Mouse (Mus musculus) stomach, embryonic 14.5 days (tissue): ENCODE measurements around the gene Pfkfb4. TPM values are rescaled to one million over a fixed set of nuclear protein-coding genes. Genes with fewer than 3 reads are reported as not detected.

Experiments
- ATAC-seq: fragments of 200-750 bp; cut with Nextera tagmentation; 2 replicates; pipeline ENCODE4 v1.8.0; 2017; ENCODE audit warnings: low read depth, moderate TSS enrichment; ENCODE audit not compliant: insufficient number of reproducible peaks, insufficient read depth, low FRiP score
- H3K27ac ChIP-seq: fragments of 300-500 bp; sonication (generic); 2 replicates; pipeline ENCODE4 v1.5.1; 2014; ENCODE audit warnings: mild to moderate bottlenecking, low read length, moderate library complexity, mixed read lengths
- H3K27me3 ChIP-seq: fragments of 300-500 bp; sonication (generic); 2 replicates; pipeline ENCODE4 v1.6.1; 2014; ENCODE audit warnings: low read length, control low read depth, mixed read lengths; ENCODE audit not compliant: control insufficient read depth, insufficient read depth
- H3K36me3 ChIP-seq: fragments of 300-500 bp; sonication (generic); 2 replicates; pipeline ENCODE4 v1.6.1; 2014; ENCODE audit warnings: mild to moderate bottlenecking, control low read depth, low read length, moderate library complexity, mixed read lengths; ENCODE audit not compliant: control insufficient read depth, insufficient read depth
- H3K4me1 ChIP-seq: fragments of 300-500 bp; sonication (generic); 2 replicates; pipeline ENCODE4 v1.6.1; 2014; ENCODE audit warnings: low read length, control low read depth, mixed read lengths; ENCODE audit not compliant: control insufficient read depth, insufficient read depth
- H3K4me2 ChIP-seq: fragments of 300-500 bp; sonication (generic); replicated peaks from 2 replicates; pipeline ENCODE4 v1.6.1; 2014; ENCODE audit warnings: low read depth, low read length, control low read depth
- H3K4me3 ChIP-seq: fragments of 300-500 bp; sonication (generic); 2 replicates; pipeline ENCODE4 v1.5.1; 2014; ENCODE audit warnings: low read depth, low read length, control low read depth
- H3K9ac ChIP-seq: fragments of 300-500 bp; sonication (generic); replicated peaks from 2 replicates; pipeline ENCODE4 v1.6.1; 2014; ENCODE audit warnings: low read depth, mild to moderate bottlenecking, control low read depth, low read length, moderate library complexity, mixed read lengths
- H3K9me3 ChIP-seq: fragments of 300-500 bp; sonication (generic); 2 replicates; pipeline ENCODE4 v1.6.1; 2016; ENCODE audit warnings: low read depth, low read length, control low read depth; ENCODE audit not compliant: control insufficient read depth
- WGBS: fragments of 180-500 bp; shearing (Covaris S2); extraction: QIAGEN DNeasy Blood & Tissue Kit; methylation state at CpG from one replicate; pipeline ENCODE4 v1.1.7; 2014; 5-methylcytosine and 5-hydroxymethylcytosine counted together
- microRNA counts: library from miRNA; unstranded; fragments of <30 nt; microRNA quantifications from one replicate; lab custom pipeline; 2016
- microRNA-seq: library from miRNA; unstranded; fragments of <30 nt; microRNA quantifications from one replicate; pipeline ENCODE4, GENCODE M21; 2016
- polyA plus RNA-seq: library from polyadenylated mRNA; unstranded; fragments of >200 nt; fragmentation: Nextera tagmentation; extraction: Ambion mirVana; gene quantifications from 2 replicates; pipeline ENCODE4 v1.2.1, GENCODE M21; 2014

The Pfkfb4 gene
- polyA plus RNA-seq, 1 experiment from 2014 or later, result 8.5 TPM

GRCm38 (mm10) chr9:109060898-109061295 lies 69.3 kb downstream of the Pfkfb4 start:
- Histone ChIP-seq H3K4me1 (peaks cover 3% of the 10 kb centered on the region; the same call in 1 of the 2 replicates), H3K9me3 (no peaks in the 10 kb centered on the region), H3K36me3 (peaks cover 54% of the 10 kb centered on the region), H3K4me2 (no peak overlapping the region), H3K4me3 (no peak overlapping the region), H3K27ac (no peak overlapping the region), H3K27me3 (no peaks in the 10 kb centered on the region), H3K9ac (no peak overlapping the region)
- no peak for ATAC-seq
- WGBS, result 89% methylated on average over 5 of the region's 5 CpGs

- H3K9ac ChIP-seq, result no peak overlapping the region
- H3K4me2 ChIP-seq, result no peak overlapping the region
- H3K27me3 ChIP-seq, result no peaks in the 10 kb centered on the region
- H3K4me1 ChIP-seq, result peaks cover 9% of the 10 kb centered on the region
- no peak overlapping the region for H3K4me3 ChIP-seq
- H3K27ac ChIP-seq, result no peak overlapping the region
- peaks cover 73% of the 10 kb centered on the region for H3K36me3 ChIP-seq
- no peak for ATAC-seq
- WGBS, result 98% methylated on average over 3 of the region's 3 CpGs
- no peaks in the 10 kb centered on the region for H3K9me3 ChIP-seq
Measured at GRCm38 (mm10) chr9:109068095-109068735, 76.6 kb downstream of the Pfkfb4 start.

- Histone ChIP-seq H3K9ac (peak within 1 kb of the TSS; percentile 79), H3K4me3 (peak within 1 kb of the TSS; percentile 83), H3K27ac (peak within 1 kb of the TSS; percentile 53; the same call in 1 of the 2 replicates), H3K4me1 (peaks cover 14% of the 10 kb centered on the region), H3K36me3 (peaks cover 27% of the 10 kb centered on the region), H3K27me3 (no peaks in the 10 kb centered on the region), H3K4me2 (peak within 1 kb of the TSS; percentile 96), H3K9me3 (no peaks in the 10 kb centered on the region)
- WGBS, result under 1% methylated on average over 57 of the region's 57 CpGs
- ATAC-seq, result peak; percentile 97
Measured at GRCm38 (mm10) chr9:109073661-109074573, 82.3 kb downstream of the Pfkfb4 start, which contains the start of gene Atrip. TSS of gene Atrip (minus strand) at chr9:109074124.

GRCm38 (mm10) chr9:109080516-109080915 lies 88.9 kb downstream of the Pfkfb4 start:
- no peak overlapping the region for H3K9ac ChIP-seq
- H3K4me2 ChIP-seq, result 0 out of 2 replicates have a peak overlapping the region, but pooled peaks have one; percentile 54

GRCm38 (mm10) chr9:109081749-109082123 lies 90.2 kb downstream of the Pfkfb4 start:
- peak overlapping the region; percentile 50; the same call in 1 of the 2 replicates for H3K27ac ChIP-seq
- 5% methylated on average over 11 of the region's 11 CpGs for WGBS
- peak overlapping the region; percentile 54 for H3K4me2 ChIP-seq
- peak overlapping the region; percentile 72 for H3K9ac ChIP-seq
- peaks cover 4% of the 10 kb centered on the region for H3K36me3 ChIP-seq
- peaks cover 16% of the 10 kb centered on the region; the same call in 1 of the 2 replicates for H3K4me1 ChIP-seq
- H3K27me3 ChIP-seq, result no peaks in the 10 kb centered on the region
- H3K9me3 ChIP-seq, result no peaks in the 10 kb centered on the region
- no peak for ATAC-seq
- H3K4me3 ChIP-seq, result peak overlapping the region; percentile 74

More at GRCm38 (mm10) chr9:109080516-109080915, 88.9 kb downstream of the Pfkfb4 start:
- no peak for ATAC-seq
- H3K27ac ChIP-seq, result no peak overlapping the region
- H3K4me3 ChIP-seq, result no peak overlapping the region
- 92% methylated on average over 3 of the region's 3 CpGs for WGBS
- H3K4me1 ChIP-seq, result peaks cover 16% of the 10 kb centered on the region; the same call in 1 of the 2 replicates
- peaks cover 4% of the 10 kb centered on the region for H3K36me3 ChIP-seq
- H3K9me3 ChIP-seq, result no peaks in the 10 kb centered on the region
- H3K27me3 ChIP-seq, result no peaks in the 10 kb centered on the region

MicroRNA genes within 50 kb of the gene (microRNA counts, 519-probe panel; counts per million panel counts)
- microRNA mmu-miR-711 (lab: Ali Mortazavi, UCI), result not detected

Small RNA genes lying within 50 kb of the gene (microRNA-seq; reads per million reads assigned to microRNA genes)
- not detected for gene Mir711

Other genes starting within 250 kb of the Pfkfb4 start
- 118 and 123 TPM in 2 replicates for gene Ip6k2, start 208.0 kb upstream of the Pfkfb4 start, polyA plus RNA-seq
- 11.9 and 15.3 TPM in 2 replicates for gene Nckipsd, start 183.4 kb upstream of the Pfkfb4 start, polyA plus RNA-seq
- gene Celsr3, start 165.5 kb upstream of the Pfkfb4 start, polyA plus RNA-seq, result 1.3 and 1.8 TPM in 2 replicates
- gene Slc26a6, start 138.5 kb upstream of the Pfkfb4 start, polyA plus RNA-seq, result 17.8 and 19.1 TPM in 2 replicates
- gene Tmem89, start 77.2 kb upstream of the Pfkfb4 start, polyA plus RNA-seq, result not detected in 2 replicates
- gene Uqcrc1, start 55.1 kb upstream of the Pfkfb4 start, polyA plus RNA-seq, result 456 and 466 TPM in 2 replicates
- 4.1 and 4.5 TPM in 2 replicates for gene Col7a1, start 38.2 kb upstream of the Pfkfb4 start, polyA plus RNA-seq
- 0.45 TPM in 1 of 2 replicates, not detected in the other for gene Ucn2, start 5.8 kb upstream of the Pfkfb4 start, polyA plus RNA-seq
- gene Shisa5, start 46.8 kb downstream of the Pfkfb4 start, polyA plus RNA-seq, result 75.0 and 84.4 TPM in 2 replicates
- gene Trex1, start 68.0 kb downstream of the Pfkfb4 start, polyA plus RNA-seq, result 11.6 and 12.2 TPM in 2 replicates
- gene Atrip, start 82.3 kb downstream of the Pfkfb4 start, polyA plus RNA-seq, result 27.2 and 29.3 TPM in 2 replicates
- 12.9 and 13.1 TPM in 2 replicates for gene Ccdc51, start 90.7 kb downstream of the Pfkfb4 start, polyA plus RNA-seq
- 633 and 676 TPM in 2 replicates for gene Tma7, start 90.8 kb downstream of the Pfkfb4 start, polyA plus RNA-seq
- gene Plxnb1, start 103.6 kb downstream of the Pfkfb4 start, polyA plus RNA-seq, result 15.8 and 17.5 TPM in 2 replicates
- gene Fbxw21, start 170.3 kb downstream of the Pfkfb4 start, polyA plus RNA-seq, result not detected in 2 replicates
- not detected in 2 replicates for gene Fbxw13, start 204.2 kb downstream of the Pfkfb4 start, polyA plus RNA-seq
- not detected in 2 replicates for gene Fbxw20, start 243.0 kb downstream of the Pfkfb4 start, polyA plus RNA-seq